Mouse (Mus musculus): ENCODE data around the gene Kit.

DNA sequence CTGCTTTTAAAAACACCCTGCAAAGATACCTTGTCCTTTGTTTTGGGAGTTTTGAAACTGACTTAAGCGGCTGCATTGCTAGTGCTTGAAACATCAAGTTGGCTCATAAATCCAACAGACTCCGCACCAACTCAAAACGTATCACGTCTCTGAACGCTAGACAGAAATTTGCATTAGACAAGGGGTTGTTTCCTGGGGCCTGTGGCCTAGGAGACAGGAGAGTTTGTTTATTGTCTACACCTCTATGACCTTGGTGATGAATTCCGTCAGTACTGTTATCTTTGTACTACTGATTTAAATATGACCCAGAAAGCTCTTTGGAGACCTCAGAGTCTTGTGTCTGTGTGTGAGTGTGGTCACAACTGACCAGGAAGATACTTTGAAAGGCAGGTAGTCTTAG is 25.3 kb downstream of the Kit start:
- no peak for TF ChIP-seq CTCF (IDR thresholded peaks at IDR 0.05; ENCODE audit: low read depth, low read length)
- TF ChIP-seq POLR2A (IDR thresholded peaks at IDR 0.05; ENCODE audit: extremely low read depth, insufficient read depth, low read length): no peak

Data from liver, adult 2 months (tissue).